Mouse (Mus musculus): ENCODE results near the gene Erg.

The Erg gene

GRCm38 (mm10) chr16:95586311-95586602 lies at the start of gene Erg:
Gene Erg (minus strand): TSS chr16:95586593.
- no peak for DNase-seq

GRCm38 (mm10) chr16:95631816-95632215 lies 45.4 kb upstream of the Erg start:
- no peak for DNase-seq

- DNase-seq: no peak
Measured at GRCm38 (mm10) chr16:95623876-95624770, 37.7 kb upstream of the Erg start.

DNA sequence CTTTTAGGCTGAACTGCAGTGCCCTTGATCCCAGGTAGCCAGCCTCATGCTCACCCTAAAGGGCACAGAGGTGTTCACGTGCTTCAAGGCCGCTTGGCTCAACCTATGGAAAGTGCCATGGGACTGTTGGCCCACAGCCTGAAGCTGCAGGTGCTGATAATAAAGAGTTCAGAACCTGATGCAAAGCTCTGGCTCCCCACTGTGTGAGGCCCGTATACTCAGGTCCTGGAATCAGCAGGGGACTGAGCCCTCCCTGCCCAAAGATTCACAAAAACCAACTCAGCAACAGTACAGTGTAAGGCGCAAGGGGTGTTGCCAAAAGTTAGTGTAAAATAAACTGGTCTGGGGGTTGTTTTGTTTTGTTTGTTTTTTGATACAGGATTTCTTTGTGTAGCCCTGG lies 36.7 kb upstream of the Erg start:
- DNase-seq: no peak

DNA sequence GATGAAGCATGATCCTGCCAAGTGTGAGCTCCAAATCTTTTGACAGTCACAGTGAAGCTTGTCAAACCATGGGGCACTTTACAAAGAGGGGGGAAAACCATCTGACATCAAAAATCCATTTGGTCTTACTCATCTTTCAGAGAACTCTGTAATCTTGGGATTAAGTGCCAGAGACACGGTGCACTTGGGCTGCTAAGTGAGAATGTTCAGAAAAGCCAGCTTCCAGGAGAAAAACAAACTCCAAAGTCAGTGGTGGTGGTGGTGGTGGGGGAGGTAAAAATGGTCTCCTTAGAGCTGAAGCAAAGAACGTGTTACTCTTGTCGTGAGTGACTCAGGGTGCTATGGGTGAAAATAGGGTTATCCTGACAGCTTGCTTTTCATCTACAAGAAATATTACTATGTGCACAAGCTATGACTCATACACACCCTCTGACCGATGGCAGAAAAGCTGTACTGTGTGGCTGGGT lies 33.5 kb upstream of the Erg start:
- DNase-seq: no peak

GRCm38 (mm10) chr16:95618206-95618605 lies 31.8 kb upstream of the Erg start:
- DNase-seq: no peak

- DNase-seq: no peak
Measured at GRCm38 (mm10) chr16:95617720-95618119, 31.3 kb upstream of the Erg start.

DNA sequence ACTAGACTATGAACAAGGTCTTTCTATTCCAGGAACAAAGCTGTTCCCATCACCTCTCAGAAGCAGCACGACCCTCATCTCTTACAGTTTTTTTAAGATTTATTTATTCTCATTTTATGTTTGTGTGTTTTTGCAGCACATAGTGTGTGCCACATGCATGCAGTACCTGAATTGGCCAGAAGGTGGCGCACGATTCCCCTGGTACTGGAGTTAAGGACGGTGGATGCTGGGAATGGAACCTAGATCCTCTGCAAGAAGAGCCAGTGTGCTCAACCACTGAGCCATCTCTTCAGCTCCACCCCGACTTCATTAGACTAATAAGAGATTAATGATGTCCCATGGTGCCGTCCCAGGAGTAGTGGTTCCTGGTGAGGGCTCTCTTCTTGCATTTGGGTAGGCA lies 29.2 kb upstream of the Erg start:
- peak; percentile 60 for DNase-seq

- no peak for DNase-seq
Measured at GRCm38 (mm10) chr16:95614482-95614881, 28.1 kb upstream of the Erg start.

GRCm38 (mm10) chr16:95611982-95612746 lies 25.8 kb upstream of the Erg start:
- peak; percentile 14 for DNase-seq

DNA sequence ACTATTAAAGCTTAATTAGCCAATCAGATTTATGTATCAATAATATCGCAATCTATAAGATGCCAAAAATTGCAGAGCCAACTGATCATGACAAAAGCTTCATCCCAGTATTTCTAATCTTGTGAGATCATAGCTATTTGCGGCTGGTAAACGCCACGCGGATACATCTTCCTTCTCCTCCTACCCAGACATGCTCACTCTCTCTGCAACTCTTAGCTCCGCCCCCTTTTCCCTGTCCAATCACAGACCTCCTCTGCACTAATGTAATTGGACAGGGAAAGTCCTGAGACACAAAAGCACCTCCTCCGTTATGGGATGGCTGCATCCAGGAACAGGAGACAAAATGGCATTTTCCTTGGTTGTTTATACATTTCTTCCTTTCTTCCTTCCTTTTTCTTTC lies 22.2 kb upstream of the Erg start:
- no peak for DNase-seq

- DNase-seq: peak; percentile 89
Measured at GRCm38 (mm10) chr16:95605304-95605703, 18.9 kb upstream of the Erg start.

GRCm38 (mm10) chr16:95602504-95602903 lies 16.1 kb upstream of the Erg start:
- no peak for DNase-seq

GRCm38 (mm10) chr16:95601807-95602206 lies 15.4 kb upstream of the Erg start:
- no peak for DNase-seq

DNA sequence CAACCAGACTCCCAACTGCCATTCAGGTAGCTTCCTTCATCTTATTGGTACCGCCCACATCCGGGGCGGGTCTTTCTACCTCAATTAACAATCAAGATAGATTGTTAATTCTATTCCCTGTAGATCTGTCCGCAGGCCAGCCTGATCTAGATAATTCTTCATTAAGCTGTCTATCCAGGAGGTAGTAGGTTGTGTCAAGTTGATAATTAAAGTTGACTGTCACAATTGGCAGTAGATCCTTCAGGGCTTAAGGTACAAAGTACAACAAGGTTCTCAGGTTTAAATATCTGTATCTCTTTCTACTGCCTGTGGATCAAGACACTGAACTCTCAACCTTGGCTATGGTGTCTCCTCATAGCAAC lies 14.8 kb upstream of the Erg start:
- DNase-seq: no peak

GRCm38 (mm10) chr16:95600572-95601218 lies 14.3 kb upstream of the Erg start:
- no peak for DNase-seq

DNA sequence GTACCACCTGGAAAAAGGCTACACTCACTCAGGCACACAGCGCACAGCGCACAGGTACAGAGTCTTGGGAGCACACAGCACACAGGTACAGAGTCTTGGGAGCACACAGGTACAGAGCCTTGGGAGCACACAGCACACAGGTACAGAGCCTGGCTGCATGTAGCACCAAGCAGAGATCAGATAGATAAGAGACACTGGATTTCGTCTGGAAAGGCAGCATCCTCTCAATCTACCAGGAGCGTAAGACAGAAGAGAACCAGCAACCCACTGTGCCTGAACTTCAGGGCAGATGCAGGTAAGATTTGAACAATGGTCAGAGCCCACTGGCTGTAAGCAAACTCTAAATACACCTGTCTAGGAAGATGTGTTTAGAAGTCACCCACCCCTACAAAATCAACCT lies 12.5 kb upstream of the Erg start:
- DNase-seq: no peak

DNA sequence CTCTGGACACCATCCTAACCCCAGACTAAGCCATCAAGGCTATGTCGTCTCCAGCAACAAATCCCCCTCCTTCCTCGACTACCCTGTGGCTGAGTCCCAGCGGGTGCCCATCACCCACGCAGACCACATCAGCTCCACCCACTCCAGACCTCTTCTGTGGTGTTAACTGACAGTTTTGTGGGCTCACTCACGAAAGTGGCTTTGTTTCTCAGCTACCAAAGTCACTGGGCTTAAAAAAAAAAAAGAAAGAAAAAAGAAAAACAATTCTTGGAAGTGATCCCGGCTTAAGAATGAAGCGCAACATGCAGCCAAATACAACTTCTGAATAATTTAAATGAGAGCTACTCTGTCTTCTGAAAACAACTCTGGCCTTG lies 11.2 kb upstream of the Erg start:
- no peak for DNase-seq

- DNase-seq: no peak
Measured at GRCm38 (mm10) chr16:95596884-95597577, 10.6 kb upstream of the Erg start.

- peak; percentile 31 for DNase-seq
Measured at GRCm38 (mm10) chr16:95588849-95589248, 2.5 kb upstream of the Erg start.

DNA sequence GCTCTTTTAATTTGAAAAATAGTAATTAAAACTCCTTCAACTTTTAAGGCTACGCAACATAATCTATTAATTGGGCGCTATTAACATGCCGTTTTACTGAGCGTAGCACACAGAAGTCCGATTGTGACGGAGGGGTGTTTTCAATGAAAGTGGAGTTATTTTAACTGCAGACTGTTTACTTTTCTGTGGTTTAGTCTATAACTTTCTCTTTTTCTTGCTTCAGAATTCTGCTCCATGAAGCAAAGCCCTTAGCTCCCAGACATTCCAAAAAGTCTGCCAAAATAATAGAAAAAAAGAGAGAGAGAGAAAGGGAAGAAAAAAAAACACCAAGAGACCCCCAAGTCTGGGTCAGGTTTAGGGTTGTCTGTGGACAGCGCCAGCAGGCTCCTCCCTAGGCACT lies 333 bp upstream of the Erg start:
- no peak for DNase-seq

DNA sequence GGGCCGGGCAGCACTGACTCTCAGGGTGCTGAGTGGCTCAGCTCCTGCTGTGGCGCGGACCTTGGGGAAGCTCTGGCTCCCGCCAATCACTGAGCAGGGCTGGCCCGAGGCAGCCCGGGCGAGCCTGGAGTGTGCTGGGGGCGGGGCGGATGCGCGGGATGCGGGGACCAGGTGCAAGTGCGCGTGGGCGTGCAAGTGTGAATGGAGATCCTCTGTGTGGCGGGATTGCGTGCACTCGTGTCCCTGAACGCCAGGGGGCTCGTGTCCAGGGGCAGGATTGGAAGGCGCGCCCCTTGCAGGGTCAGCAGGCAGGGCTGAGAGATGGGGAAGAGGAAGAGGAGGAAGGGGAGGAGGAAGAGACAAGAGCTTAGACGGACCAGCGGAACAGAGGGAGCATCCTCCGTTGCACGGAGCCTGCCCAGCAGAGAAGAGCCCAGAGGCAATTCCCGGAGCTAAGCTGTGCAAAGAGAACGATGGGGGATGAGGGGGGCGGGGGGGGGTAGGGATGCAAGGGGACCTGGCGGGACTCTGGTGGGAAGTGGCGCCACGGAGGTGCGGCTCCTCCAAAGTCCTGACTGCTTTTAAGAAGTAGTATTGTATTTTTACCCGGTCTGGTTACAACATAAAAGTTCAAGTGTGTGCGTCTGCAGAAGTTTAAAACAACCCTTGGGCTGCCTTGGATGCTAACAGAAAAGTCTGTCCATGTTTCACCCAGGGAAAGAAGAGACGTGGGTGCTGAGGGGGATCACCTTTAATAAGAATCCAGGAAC lies 667 bp downstream of the Erg start:
- peak; percentile 56 for DNase-seq

Measured in kidney, postnatal 10 days (tissue).